Mouse (Mus musculus) liver, embryonic 14.5 days (tissue): ENCODE results near the gene Atp6v1g1.

Experiments
- CTCF ChIP-seq: IDR thresholded peaks from 2 replicates; pipeline ENCODE4 v1.5.1; 2016; ENCODE audit warnings: antibody characterized with exemption, low read depth, control low read depth
- EP300 ChIP-seq: IDR thresholded peaks from 2 replicates; pipeline ENCODE4 v1.6.1; 2016; ENCODE audit warnings: antibody characterized with exemption, low read depth

GRCm38 (mm10) chr4:63585216-63585615, 40.6 kb downstream of the Atp6v1g1 start:
- TF ChIP-seq CTCF (no peak), EP300 (no peak)
